Mouse (Mus musculus): Measurements from ENCODE around the gene Pdgfra. TPM values are rescaled to one million over a fixed set of nuclear protein-coding genes. Genes with fewer than 3 reads are reported as not detected.

Gene Pdgfra
- total RNA-seq, 2 experiments from 2014 or later, result 37.0 to 40.1 TPM

DNA sequence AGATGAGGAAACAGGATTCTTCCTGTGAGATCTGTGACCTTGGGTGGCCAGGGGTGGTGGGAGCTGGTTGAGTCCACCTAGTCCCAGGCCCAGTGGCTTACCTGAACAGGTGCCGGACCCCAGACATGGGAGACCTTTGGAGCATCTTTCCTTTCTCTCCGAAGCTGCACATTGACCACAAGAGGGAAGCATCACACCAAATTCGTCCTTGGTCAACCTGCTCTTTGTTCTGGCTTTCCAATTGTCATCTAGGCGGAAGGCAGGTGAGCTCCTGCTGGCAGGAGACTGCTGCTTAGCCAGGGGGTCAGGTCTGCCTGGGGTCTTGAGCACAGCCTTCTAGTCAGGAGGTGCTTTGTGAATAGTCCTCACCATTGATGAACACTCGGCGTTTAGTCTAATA is 62.4 kb downstream of the Pdgfra start:
- DNase-seq, result no peak

DNA sequence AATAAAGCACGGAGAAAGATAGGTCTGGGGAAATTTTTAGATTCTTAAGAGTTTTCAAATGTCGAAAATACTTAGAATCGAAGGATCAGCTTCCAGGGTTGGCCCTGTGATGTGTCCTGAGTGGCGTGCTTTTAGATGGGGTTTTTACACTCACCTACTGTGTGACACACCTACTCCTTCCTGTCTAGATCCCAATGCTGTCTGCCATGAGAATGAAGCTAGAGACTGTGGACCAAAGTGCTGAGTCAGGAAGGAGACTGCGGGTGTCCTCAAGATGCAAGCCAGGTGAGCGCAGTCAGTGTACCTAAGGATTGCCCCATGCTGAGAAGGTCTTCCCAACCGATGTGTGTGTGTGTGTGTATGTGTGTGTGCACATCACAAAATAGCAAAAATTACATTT is 62.8 kb downstream of the Pdgfra start:
- DNase-seq, result no peak

DNA sequence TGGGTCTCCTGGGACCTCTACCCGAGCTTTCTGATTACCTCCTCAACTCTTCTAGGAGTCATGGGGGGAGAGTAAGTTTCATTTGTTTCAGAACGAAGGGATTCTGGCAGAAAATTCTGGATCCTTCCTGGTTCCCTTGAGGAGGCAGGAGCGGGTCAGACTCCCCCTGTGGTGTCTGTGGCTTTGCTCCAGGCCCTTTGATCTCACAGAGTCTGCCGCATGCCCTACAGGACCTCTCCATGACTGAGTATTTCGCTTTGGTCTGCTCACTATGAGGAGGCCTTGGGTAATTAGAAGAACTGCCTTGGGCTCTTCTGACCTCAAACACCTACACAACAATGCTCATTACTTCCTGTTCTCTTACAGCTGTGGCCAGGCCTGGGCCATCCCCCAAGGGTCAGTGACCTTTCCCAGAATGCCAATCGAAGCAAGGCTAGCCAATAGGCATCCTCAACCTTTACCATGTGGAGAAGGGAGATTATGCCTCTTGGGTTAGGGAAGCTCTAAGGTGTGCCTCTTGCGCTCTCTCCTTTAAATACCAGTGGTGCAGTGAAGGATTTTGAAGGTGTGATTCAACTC is 63.7 kb downstream of the Pdgfra start:
- DNase-seq, result no peak

DNA sequence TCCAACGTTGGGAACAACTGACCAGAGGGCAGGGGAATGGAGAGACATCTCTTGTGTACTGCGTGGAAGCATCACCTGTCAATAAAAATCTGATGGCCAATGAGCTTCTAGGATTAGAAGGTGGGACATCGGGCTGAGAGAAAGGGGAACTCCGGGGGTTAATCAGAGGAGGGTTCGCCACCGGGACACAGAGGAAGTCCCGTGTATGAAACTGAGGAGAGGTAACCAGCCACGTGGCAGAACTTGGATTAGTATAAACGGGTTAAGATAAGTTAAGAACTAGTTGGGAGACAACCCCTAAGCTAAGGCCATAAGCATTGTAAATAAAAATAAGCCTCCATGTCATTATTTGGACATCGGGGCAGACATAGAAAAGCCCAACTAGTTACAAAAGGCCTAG is 69.5 kb downstream of the Pdgfra start:
- no peak for DNase-seq

DNA sequence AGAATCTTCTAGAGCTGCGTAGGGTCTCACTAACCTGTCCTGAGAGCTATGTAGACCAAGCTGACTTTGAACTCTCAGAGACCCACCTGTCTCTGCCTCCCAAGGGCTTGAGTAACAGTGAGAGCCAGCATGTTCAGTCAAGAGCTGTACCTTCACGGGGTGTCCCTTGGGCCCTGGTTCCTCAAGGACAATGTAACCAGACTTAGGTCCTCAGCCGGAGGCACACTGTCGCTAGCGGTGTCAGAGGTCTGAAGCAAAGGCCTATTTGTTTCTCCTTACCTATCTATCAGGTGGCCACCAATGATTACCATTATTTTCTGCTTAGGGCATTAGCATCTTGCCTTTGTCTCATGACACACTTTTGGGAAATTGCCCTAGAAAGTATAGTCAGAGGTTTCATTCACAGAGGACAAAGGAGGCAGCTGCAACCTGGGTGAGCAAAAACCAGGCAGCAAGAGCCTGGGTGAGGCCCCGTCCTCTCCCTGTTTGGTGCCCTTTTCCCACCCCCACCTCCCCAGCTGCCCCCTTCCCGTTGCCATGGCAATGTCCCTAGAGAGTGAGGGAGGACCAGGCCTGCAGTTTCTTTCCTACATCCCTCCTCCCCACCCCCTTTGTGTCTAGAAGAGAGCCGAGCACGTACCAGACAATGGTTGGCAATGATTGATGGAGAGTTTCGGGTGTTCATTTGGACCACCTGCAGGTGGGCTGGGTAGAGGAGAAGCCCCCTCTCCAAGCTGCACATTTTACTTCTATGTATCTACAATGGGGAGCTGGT is 70.6 kb downstream of the Pdgfra start:
- no peak for DNase-seq

DNA sequence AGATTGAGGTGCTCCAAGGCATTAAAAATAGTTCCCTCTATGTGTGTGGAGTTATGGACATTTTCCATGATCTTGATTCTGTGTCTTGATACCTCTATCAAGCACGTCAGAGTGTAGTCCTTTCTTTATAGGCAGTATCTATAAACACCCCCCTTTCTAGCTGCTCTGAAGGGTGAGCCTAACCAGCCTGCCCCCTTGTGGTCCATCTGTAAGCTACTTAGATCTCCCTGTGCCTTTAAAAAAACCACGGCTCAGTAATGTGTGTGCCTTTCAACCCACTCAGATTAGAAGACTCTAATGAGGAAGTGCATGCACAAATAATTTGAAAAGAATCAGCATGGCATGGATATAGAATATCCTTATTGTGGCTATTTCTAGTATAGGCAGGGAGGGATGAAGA is 86.3 kb downstream of the Pdgfra start:
- no peak for DNase-seq

DNA sequence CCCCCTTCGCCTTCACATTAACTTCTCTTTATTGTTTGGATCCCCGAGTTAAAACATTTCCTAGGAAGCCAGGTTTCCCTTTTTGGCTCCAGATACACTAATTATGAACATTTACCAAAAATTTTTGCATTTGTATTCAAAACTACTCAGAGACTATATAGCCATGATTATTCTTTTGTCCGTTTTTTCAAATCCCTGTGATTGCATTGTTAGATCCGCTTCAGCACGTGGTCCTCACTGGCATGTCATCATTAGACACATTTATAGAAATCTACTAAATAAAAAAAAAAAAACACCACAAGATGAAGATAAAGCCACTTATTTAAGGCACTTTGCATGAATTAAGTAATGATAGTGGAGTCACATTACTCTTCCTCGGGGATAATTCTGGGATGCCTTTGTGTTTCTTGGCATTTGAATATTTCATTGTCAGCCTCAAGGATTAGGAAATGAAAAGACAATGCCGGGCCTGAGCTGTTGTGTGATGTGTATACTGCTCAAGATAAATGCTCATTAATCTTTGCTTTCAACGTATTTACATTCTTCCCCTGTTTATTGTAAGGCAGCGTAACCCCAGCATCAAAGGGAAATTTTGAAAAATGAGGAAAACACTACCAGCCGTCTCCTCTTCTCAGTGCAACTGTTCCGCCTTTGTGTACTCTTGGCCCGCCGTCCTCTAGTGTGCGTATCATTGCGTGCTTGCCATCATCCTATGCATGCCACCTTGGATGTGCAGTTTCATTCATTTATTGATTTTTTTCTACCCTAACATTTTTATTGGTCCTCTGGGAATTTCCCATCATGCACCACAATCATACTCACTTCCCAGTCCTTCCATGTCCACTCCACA is 87.1 kb downstream of the Pdgfra start:
- DNase-seq, result no peak

DNA sequence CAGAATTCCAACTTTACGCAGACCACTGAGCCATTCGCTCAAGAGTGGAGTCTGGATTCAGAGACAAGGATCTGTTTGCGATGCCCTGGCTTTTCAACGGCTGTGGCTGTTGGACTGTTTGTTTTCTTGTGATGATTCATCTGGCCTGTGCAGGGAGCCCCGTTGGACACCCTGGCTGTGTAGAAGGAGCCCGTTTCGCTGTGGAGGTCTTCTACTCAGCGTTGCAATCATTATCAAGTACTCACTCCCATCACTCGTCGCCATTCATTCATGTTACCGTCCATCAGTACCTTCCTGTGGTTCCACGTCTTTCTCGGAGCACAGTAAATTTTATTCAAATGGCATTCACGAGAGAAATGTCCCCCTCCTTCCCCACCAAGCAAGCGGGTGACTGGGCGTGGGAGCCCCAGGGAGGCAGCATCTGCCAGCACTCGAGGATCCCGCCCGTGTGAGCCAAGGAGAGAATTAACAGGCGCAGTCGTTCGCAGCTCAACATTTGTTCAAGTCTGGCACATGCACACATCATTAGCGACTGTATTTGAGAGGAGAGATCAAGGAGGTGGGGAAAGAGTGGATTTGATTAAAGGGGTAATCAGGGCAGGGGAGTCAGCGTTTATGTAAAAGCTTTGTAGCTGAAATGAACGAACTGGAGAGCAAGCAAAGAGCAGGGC is 95.1 kb downstream of the Pdgfra start:
- DNase-seq, result peak; percentile 20 to 51

Small RNA genes within 50 kb of the gene (microRNA-seq; reads per million reads assigned to microRNA genes)
- 0.30 to 0.42 reads per million in 2 experiments for gene Mir7025

Other genes with a start within 250 kb of the Pdgfra start
- 10 to 100 TPM; 19.3 to 19.5 TPM for gene Chic2, start 107.5 kb upstream of the Pdgfra start, total RNA-seq (2021)
- gene Gsx2, start 76.7 kb upstream of the Pdgfra start, total RNA-seq (2021), result under 1 TPM in 1 of 2 experiments, not detected in 1; 0.76 TPM